Mouse (Mus musculus): ENCODE measurements around the gene Zw10. TPM values are rescaled to one million over a fixed set of nuclear protein-coding genes. Genes with fewer than 3 reads are reported as not detected.

Zw10 gene
- polyA plus RNA-seq (2015; fragmentation: Nextera tagmentation; extraction: Ambion mirVana), result 13.1 and 14.0 TPM in 2 replicates

DNA sequence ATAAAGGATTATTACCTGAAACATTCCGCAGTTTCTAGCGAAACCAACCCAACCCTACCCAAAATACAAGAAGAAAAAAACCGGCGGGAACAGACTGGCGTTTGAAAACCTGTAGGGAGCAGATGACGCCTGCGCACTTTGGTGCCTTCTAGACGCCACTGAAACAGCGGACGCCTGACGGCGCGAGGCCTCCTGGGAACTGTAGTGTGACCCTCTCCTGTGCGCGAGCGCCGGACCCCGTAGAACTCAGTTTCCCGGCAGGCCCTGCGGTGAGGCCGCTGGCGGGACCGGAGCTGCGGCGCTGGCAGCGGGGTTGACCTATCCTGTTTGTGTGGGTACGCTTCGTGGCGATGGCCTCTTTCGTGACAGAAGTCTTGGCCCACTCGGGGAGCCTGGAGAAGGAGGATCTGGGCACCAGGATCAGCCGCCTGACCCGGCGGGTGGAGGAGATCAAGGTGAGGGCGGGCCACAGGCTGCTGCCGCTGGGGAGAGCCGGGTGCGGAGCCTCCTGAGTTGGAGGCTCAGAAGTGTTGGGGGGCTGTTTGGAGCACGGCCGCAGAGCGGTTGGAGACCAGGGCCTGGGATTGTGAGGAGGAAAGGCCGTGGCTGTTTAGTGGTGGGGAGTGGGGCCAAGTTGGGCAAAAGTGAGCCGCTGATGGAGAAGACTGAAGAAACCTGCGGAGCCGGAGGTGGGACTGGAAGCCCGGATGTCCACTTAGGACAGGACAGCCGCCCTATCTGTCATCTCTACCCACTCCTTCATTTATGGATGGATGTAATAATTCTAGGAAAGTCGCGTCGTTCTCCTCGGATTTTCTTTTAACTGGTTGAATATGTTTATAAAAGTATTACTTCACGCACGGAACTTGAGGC is at the start of gene Zw10:
Zw10 (plus strand) TSS at position 281 of the 873 bp plus-strand sequence.

DNA sequence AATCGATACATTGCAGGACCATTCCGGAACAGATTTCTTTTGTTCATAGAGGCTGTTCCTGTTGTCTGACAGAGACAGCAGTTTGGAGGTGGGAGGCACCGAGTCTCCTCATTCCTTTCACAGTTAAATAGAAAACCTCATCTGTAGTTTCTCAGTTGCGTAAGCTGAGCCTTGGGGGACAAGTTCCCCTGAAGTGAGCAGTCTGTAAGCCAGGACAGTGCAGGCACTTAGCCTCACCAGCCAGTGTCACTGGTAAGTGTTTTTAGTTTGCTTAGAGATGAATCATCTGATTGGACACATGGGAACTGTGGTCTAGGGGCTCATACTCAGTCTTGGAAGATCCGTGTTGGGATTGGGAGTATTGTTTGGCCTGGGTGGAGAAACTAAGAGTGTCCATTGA is 25.7 kb downstream of the Zw10 start, which contains the start of gene Tmprss5:
Tmprss5 (plus strand) TSS at position 154 of the 400 bp plus-strand sequence.

Other genes starting within 250 kb of the Zw10 start
- gene Zbtb16, start 219.4 kb upstream of the Zw10 start, polyA plus RNA-seq (2015; fragmentation: Nextera tagmentation; extraction: Ambion mirVana), result 8.3 and 9.9 TPM in 2 replicates
- 0.13 TPM in 1 of 2 replicates, not detected in the other for gene Htr3a, start 144.5 kb upstream of the Zw10 start, polyA plus RNA-seq (2015; fragmentation: Nextera tagmentation; extraction: Ambion mirVana)
- gene Htr3b, start 90.6 kb upstream of the Zw10 start, polyA plus RNA-seq (2015; fragmentation: Nextera tagmentation; extraction: Ambion mirVana), result 0.07 TPM in 1 of 2 replicates, not detected in the other
- gene Usp28, start 70.2 kb upstream of the Zw10 start, polyA plus RNA-seq (2015; fragmentation: Nextera tagmentation; extraction: Ambion mirVana), result 63.9 and 77.9 TPM in 2 replicates
- gene Tmprss5, start 25.6 kb downstream of the Zw10 start, polyA plus RNA-seq (2015; fragmentation: Nextera tagmentation; extraction: Ambion mirVana), result 1.8 TPM in 2 replicates
- not detected in 2 replicates for gene Gm4894, start 194.9 kb downstream of the Zw10 start, polyA plus RNA-seq (2015; fragmentation: Nextera tagmentation; extraction: Ambion mirVana)